Mouse (Mus musculus) retina, adult 2 months (tissue): ENCODE results near the gene Adk.

Experiments used
- DNase-seq: peaks from one replicate; pipeline ENCODE4 v3.0.0-alpha.2; 2012; ENCODE audit warnings: low read depth, low spot score

Gene Adk

DNA sequence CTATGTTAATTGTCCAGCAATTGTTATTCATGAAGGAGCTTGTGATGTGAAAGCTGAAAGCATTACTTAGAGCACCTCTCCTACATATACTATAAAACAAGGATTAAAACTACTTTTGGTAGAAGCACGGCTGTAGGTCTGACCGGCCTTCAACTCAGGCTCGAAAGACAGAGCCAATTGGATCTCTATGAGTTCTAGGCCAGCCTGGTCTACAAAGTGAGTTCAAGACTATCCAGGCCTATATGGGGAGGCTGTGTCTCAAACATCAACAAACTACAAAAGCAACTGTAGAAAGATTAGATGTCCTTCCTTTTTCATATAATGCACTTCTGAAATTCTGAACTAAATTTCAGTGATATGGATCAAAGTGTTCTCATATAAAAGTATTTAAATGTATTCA, 113.7 kb downstream of the Adk start:
- DNase-seq = no peak

DNA sequence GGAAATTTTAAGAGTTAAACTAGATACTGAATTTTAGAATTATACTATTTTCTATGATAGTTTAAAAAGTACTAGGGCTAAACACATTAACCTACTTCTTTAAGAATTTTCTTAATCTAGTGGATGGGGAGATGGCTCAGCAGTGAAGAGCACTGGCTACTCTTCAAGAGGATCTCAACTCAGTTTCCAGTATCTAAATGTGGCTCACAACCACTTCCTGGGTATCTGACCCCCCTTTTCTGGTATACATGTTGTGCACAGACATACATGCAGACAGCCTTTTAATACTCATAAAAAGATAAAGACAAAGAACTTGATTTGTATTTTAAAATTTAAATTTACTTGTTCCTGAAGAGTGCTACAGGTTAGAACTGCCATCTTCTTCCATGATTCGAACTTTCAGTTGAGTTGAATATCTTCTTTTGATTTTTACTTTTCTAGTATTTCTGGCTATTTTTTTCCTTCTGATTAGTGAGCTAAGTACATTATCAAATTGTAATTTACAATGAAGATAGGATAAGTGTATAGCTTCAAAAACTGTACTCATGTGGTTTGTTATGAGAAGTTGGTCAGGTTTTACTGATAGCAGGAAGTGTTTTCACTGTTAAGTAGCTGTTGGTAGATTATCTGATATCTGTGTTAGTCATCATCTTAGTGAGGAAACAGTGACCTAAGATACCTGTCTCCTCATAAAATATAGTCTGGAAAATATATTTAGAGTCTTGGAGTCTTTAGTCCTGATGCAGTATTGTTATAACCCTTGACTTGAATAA, 121.8 kb downstream of the Adk start:
- no peak for DNase-seq

DNA sequence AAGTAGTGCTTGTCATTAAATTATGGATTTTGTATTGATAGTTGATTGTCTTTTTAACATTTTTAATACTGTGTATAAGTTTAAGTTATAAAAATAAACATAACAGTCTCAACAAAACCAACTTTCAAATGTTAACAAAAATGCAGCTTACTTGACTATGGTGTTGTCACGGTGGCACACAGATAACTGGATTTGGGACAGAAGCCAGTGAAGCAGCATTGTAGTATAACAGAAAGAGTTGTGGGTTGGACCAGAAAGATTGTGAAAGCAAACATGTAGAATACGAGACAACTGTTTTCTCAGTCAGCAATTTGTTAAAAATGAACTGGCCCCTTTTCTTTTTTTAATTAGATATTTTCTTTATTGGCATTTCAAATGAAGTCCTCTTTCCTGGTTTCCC, 122.4 kb downstream of the Adk start:
- DNase-seq = no peak

DNA sequence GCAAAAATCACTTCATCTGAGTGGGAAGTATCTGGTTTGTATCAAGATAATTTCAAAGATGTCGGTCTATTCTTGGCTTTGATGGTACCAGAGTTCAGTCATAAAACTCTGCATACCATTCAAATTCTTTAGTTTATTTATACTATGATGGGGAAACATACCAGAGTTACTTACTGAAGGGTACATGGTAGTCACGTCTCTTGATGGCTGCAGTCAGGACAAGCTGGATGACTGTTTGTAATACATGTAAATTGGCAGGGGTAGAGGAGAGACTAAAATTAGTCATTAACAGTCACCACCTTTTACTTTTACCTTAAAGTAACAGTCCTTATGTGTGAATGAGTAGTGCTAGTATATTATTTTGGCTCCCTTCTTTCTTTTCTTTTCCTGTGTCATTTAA, 125.4 kb downstream of the Adk start:
- DNase-seq = no peak

DNA sequence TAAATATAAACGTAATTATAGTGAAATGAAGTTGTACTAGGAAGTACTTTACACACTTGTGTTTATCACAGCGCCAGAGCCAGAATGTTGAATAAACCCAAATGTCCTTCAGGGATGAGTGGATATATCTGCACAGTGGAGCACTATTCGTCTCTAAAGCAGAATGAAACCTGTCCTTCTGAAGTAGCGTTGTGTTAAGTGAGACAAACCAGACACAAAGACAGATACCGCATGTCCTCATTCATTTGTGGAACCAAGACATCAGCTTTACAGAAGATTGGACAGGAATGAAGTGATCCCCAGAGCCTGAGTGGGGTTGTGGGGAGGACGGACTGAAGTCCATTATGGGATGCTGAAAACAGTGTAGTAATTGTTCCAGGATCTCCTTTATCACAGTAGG, 126.0 kb downstream of the Adk start:
- DNase-seq = no peak

DNA sequence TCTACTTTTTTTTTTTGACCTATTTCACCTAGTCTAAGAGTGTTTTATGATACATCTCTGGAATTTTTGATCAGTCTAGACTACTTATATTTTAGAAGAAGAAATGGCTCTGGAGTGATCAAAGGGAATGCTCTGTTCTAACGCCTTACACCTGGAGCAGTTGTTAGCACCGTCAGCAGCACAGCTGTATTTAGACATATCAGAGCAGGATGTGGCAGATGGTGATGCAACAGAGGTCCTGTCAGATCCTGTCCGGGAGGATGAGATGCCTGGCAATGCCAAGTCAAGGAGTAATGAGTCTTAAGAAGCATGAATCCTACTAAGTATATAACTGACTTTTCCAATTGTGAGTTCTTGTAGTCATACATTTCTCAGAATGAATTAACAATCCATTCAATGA, 128.7 kb downstream of the Adk start:
- DNase-seq = no peak

DNA sequence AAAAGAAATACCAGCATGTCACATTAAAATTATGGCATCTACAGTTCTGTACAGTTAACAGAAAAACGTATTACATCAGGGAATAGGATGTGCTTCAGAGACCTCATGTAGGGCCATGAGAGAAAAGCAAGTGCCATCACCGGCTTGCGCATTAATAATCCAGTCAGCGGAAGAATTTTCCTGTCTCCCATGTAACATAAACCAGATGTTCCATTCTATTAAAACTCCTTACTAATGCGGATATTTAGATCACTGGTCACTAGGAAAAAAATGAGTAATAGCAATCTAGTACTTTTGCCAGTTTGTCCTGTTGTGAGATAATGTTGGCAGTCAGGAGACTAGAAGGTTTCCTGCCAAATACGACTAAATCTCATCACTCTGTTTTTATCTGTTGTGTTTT, 139.6 kb downstream of the Adk start:
- no peak for DNase-seq

DNA sequence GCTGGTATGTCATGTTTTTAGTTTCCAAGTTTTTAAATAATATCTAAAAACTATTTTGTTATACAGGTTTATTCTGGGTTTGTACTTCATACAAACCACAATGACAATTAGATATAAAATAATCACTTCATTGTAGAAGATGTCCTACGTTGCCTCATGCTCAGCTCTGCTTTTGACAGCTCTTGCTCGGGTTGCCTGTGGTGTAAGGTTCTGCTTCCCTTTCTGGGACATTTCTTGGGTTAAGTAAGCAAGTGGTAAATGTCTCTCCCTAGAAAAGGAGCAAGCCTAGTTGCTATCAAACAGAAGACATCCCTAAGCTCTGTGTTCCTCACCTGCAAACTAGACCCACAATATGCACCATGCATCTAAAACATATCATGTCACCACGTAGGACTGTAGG, 140.4 kb downstream of the Adk start:
- no peak for DNase-seq

DNA sequence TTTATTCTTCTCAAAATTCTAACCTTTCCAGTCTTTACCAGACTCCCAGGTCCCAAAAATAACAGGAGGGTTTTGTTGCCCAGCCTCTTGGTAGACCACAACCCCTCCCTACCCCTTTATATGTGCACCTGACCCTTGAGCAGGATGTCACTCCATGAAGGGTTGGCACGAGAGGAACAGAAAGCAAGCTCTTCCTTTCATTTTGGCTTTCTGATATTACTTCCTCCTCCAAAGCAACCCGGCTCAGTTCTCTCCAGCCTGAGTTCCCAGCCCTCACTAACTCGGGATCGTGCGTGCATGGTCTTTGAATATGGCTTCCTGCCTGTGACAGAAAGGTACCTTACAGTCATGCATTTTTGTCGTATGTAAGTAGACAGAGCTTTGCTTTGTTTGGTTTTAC, 142.0 kb downstream of the Adk start:
- no peak for DNase-seq

DNA sequence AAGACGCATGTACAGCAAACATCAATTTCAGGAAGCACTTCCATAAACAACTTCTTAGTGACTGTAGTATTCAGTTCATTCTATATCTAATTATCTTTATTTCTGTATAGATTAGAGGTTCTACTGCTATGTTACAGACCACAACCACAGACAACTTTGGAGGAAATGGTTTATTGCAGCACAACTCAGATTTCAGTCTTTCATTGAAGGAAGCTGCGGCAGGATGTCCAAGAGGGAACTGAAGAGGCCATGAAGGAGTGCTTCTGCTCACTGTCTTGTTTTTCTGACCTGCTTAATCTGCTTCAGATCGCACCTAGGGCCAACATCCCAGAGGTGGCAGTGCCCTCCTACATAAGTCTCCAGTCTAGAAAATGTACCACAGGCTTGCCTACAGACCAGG, 148.5 kb downstream of the Adk start:
- DNase-seq = no peak

DNA sequence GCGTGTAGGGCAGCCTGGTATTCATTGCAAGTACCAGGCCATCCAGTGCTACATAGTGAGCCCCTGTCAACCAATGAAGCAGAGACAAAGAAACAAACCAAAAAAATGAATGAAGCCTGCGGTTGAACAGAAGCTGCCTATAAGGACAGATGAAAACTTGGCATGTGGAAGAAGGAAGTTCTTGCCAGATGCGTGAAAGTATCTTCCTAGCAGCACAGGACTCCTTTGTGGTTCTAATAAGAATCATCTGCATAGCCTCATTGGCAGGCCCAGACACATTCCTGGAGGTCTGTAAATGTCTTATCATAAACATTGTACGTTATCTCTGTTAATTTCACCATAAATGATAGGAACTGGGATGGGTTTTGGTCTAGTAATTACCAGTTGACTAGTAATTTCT, 154.1 kb downstream of the Adk start:
- DNase-seq = no peak

DNA sequence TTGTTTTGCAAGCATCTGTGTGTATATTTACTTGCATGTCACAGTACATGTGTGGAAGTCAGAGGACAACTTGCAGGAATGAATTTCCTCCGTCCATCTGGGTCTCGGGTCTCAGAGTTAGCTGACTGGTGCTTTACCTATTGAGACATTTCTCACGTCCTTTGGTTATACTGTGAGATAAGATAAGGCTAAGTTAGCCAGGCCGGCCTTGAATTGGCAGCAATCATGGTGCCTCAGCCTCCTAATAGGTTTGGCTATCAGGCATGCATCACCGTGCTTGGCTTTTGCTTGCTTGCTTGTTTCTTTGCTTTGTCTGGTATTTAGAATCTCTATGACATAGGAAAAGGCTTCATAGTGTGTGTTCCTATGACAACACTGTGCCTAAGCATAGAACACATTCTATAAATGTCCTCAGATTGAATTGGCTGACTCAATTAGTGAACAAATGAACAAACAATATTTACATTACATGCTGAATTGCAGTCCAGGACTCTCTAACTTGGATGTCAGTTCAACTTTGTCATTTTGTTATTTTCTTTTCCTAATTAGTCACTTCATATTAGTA, 169.3 kb downstream of the Adk start:
- no peak for DNase-seq

DNA sequence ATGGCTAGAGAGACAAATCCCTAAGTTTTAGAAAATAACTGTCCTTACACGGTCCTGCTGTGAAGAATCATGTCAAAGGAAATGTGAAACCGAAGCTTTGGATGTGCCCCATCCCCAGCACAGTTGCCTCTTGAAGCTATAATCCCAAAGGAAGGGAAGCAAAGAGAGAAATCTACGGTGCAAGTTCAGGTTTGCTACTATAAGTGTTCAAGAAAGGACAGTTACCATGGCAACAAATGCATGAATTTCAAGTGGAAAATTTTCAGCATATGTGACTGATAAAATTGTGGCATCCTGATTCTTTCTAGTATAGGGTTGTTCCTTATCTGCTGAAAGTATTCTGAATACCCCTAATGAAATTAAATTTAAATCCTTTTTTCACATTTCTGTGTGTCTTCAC, 169.8 kb downstream of the Adk start:
- no peak for DNase-seq

DNA sequence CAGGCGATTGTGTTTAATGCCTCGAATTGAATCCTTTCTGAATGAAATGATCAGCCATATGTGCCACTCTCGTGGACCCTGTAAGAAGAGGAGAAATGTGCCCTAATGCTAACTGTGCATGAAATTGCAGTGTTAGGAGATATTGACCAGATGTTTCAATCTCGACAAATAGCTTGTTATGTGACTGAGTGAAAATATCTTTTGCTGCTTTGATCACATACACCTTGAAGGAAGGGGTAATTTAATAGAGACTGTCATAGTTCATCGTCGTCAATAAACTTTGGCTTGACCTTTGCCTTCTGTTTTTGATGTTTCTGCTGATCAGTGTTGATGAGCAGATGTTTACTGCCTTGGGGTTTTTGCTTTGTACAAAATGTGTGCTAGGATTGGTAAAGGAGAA, 171.1 kb downstream of the Adk start:
- no peak for DNase-seq

DNA sequence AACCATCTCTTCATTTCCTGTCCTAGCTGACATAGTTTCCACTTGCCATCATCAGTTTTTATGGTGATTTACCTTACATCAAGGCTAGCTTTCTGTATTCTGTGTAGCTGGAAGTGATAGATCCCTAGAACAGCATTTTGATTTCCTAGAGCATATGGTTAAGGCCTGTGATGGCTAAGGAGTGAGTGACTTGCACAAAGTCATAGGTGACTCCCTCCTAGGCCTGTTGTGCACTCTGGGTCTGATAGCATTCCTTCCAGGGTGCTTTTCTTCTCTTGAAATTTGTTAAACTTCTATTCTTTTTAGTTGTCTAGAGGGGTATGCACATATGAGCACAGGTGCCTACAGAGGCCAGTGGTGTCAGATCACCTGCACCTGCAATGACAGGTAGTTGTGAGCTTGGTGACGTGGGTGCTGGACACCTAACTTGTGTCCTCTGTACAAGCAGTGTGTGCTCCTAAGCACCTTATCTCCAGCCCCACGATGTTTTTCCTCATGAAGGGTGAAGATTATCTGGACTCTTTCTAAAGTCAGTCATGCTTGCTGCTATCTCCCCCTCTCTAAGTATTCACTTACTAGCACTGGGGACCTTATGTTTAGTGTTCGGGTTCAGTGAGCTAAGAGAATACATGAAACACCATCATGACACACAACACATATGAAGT, 171.7 kb downstream of the Adk start:
- DNase-seq = no peak

DNA sequence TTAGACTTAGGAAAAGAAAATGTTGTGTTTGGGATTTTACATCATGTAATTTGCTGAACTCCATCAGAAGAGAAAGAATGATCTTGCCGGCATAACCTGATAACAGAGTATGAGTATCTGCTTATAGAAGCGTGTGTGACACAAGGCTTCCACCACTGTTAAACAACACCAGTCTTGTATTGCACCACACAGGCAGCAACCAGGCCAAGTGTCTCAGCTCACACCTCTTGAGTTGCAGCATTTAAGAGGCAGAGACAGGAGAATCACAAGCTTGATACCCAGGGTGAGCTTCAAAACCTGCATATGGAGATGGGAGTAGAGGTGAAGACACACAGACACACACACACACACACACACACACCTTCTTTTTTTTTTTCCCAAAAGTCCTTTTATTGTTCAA, 184.7 kb downstream of the Adk start:
- DNase-seq = no peak

DNA sequence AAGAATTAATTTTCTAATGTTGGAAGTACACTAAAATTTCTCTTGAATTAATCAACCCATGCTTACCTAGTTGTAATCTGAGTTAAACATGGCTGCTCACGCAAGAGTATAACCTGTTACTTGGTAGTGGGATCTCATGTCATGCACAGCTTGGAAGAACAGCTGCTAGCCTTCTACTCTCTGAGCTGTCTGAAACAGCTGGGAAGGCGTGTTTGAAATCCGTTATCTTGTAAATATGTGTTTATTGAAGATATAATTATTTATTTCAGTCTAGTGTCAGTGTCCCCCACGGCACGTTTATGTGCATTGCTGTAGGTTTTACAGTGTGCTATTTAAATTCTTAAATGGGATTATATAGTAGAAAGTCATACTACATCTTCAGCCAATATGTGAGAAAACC, 188.7 kb downstream of the Adk start:
- DNase-seq = no peak

DNA sequence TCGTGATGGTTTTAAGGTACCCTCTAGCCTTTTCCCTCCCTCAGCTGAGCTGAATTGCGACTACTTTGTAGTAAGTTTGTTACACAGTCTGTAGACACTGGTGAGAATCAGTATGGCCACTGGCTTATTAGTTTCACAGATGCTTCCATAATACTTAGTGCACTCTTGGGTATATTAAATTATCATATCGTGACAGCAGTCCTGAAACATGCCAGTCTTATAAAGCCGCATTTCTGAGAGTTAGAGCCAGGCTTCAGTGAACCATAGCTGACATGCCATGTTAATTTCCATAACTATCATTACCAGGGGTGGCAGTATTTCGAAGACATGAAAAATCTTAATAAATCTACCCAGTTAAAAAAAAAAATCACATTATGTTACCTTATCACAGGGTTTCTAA, 199.0 kb downstream of the Adk start:
- DNase-seq = no peak

DNA sequence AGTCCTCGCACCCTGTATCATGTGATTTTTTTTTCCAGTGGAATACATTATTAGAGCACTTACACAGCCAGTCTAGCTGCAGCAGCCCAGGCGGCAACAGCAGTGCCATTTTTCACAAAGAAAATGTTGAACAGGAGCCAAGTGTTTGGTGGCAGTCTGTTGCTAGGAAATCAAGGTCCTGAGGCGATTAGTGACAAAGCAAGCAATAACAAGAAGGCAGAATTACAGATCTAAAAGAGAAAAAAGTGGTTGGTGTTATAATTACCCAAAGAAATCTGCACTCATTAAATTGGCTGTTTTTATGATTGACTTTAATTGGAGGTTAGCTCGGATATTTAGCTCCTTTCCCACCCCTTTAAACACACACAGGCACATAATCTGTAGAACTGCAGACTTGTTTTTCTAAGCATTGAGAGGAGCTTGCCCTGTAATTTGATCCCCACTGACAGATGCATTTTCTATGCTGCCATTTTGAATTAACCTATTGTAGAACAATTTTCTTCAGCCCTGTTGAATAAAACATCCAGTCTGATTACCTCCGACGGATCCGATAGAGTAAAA, 200.0 kb downstream of the Adk start:
- peak; percentile 16 for DNase-seq

DNA sequence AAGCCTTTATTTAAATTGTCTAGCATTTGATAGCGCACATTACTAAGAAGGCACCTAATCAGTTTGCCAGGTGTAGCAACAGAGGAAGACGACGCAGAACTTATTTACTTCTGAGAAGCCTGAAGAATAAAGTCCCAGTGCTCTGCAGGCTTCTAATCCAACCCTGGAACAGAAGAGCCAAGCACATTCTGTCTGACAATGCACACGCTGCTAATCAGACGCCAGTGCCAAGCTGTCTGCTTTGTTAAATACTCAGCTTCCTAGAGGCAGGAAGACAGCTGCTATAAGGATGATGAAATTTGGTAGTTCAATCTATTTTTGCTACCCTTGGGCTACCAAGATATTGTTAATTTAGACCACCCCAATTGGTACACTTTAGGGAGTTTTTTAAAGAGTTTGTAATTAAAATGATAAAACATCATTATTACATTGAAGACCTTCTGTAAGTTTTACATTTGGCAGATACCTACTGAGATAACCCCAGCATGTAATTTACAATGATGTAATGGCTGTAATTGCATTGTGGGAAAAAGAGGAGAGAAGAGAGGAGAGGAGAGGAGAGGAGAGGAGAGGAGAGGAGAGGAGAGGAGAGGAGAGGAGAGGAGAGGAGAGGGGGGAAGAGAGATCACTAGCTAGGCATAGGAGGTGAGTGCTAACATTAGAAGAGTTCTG, 201.1 kb downstream of the Adk start:
- DNase-seq = no peak

DNA sequence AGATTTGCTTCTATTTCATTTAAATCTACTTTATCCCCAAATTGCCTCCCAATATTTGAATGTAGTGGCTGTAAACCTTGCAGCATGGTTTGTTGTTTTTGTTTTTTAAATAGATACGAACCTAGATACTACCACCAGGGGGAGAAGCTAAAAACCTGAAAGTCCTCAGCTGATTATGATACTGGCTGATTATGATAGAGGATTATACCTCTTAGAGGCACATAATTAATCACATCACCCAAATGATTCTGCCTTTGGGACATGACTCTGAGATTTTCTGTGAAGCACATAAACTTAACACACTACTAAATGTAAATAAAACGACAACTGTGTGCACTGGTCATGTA, 201.6 kb downstream of the Adk start:
- peak; percentile 38 for DNase-seq

DNA sequence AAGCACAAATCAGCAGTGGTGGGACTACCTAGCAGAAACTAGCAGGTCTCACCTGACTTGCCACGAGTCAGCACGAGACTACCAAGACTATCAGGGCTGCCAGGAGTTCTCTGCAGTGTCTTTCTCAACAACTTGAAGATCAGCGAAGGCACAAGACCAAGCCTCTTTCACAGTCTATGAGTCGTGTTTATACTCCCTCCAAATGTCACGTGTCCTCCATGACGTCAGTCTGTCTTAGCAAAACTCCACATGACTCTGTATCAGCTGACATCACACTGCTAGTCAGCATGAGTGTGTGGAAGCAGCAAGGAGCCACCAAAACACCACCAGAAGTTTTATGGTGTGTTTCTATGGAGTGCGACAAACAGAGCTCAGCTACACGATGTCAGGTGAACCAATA, 215.9 kb downstream of the Adk start:
- DNase-seq = no peak

DNA sequence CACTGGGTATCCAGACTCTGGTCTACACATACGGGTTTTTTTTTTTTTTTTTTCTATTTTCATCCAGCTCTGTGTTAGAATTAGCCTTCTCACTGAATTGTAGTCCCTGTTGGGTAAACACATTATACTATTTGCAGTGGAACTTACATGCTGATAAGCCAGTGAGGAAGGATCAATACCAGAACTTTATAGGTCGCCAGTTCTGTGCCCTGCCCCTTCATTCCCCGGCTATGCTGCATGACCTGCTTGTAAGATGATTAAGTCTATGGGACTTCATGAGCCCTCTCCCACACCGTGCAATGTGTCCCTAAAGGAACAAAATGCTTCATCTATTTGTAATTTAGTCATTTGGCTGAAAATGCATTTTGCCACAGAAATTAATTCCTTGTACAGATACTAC, 219.1 kb downstream of the Adk start:
- no peak for DNase-seq
